Mouse (Mus musculus): ENCODE measurements around the gene Lrrc66.

GRCm38 (mm10) chr5:73604964-73605363, 27.4 kb downstream of the Lrrc66 start:
- TF ChIP-seq USF1 (IDR thresholded peaks at IDR 0.05; ENCODE audit: low read depth, low read length) (no peak), POLR2AphosphoS2 (IDR thresholded peaks at IDR 0.05; ENCODE audit: low read length) (no peak), GATA1 (IDR thresholded peaks at IDR 0.05; ENCODE audit: low read depth, low read length) (no peak), ZC3H11A (IDR thresholded peaks at IDR 0.05; ENCODE audit: low read depth, low read length) (no peak), CTCF (IDR thresholded peaks at IDR 0.05 in 2 of 3, conservative IDR thresholded peaks at IDR 0.05 in 1 of 3; ENCODE audit: control insufficient read depth in 1 of 3, insufficient read depth in 1 of 3, low read depth in 2 of 3, low read length in 3 of 3, poor library complexity in 1 of 3, severe bottlenecking in 1 of 3) (no peak), SMC3 (IDR thresholded peaks at IDR 0.05; ENCODE audit: low read depth, low read length) (no peak), MAX (IDR thresholded peaks at IDR 0.05; ENCODE audit: low read length) (no peak), ZMIZ1 (IDR thresholded peaks at IDR 0.05; ENCODE audit: low read depth, low read length) (no peak)
